Mouse (Mus musculus) intestine, postnatal 0 days (tissue): Measurements from ENCODE around the gene Sardh. TPM values are rescaled to one million over a fixed set of nuclear protein-coding genes. Genes with fewer than 3 reads are reported as not detected.

Experiments
- ATAC-seq: fragments of 200-750 bp; cut with Nextera tagmentation; 2 replicates; pipeline ENCODE4 v1.8.0; 2017; ENCODE audit warnings: mild to moderate bottlenecking, moderate TSS enrichment, moderate library complexity
- H3K27ac ChIP-seq: fragments of 300-500 bp; sonication (generic); 2 replicates; pipeline ENCODE4 v1.5.1; 2014; ENCODE audit warnings: mild to moderate bottlenecking, low read depth, low read length, moderate library complexity
- H3K27me3 ChIP-seq: fragments of 300-500 bp; sonication (generic); replicated peaks from 2 replicates; pipeline ENCODE4 v1.6.1; 2014; ENCODE audit warnings: low read length, mixed read lengths; ENCODE audit not compliant: control insufficient read depth, insufficient read depth
- H3K36me3 ChIP-seq: fragments of 300-500 bp; sonication (generic); 2 replicates; pipeline ENCODE4 v1.6.1; 2014; ENCODE audit warnings: mild to moderate bottlenecking, moderate library complexity; ENCODE audit not compliant: control insufficient read depth, insufficient read depth
- H3K4me1 ChIP-seq: fragments of 300-500 bp; sonication (generic); replicated peaks from 2 replicates; pipeline ENCODE4 v1.6.1; 2014; ENCODE audit warnings: antibody characterized with exemption, low read length, mixed read lengths; ENCODE audit not compliant: control insufficient read depth, insufficient read depth
- H3K4me2 ChIP-seq: fragments of 300-500 bp; sonication (generic); replicated peaks from 2 replicates; pipeline ENCODE4 v1.6.1; 2014; ENCODE audit warnings: low read depth, mild to moderate bottlenecking, moderate library complexity
- H3K4me3 ChIP-seq: fragments of 300-500 bp; sonication (generic); 2 replicates; pipeline ENCODE4 v1.5.1; 2014; ENCODE audit warnings: low read depth, low read length
- H3K9ac ChIP-seq: fragments of 300-500 bp; sonication (generic); 2 replicates; pipeline ENCODE4 v1.6.1; 2014; ENCODE audit warnings: mild to moderate bottlenecking, low read depth, low read length
- H3K9me3 ChIP-seq: fragments of 300-500 bp; sonication (generic); 2 replicates; pipeline ENCODE4 v1.6.1; 2016; ENCODE audit warnings: mixed run types; ENCODE audit not compliant: control insufficient read depth
- CTCF ChIP-seq: sonication (generic); IDR thresholded peaks from 2 replicates; pipeline ENCODE4 v1.5.1; 2016; ENCODE audit warnings: low read depth, mild to moderate bottlenecking, control low read depth, antibody characterized with exemption, moderate library complexity
- WGBS: fragments of 180-500 bp; shearing (Covaris S2); extraction: QIAGEN DNeasy Blood & Tissue Kit; methylation state at CpG from one replicate; pipeline ENCODE4 v1.1.7; 2014; 5-methylcytosine and 5-hydroxymethylcytosine counted together
- polyA plus RNA-seq: library from polyadenylated mRNA; unstranded; fragments of >200 nt; fragmentation: Nextera tagmentation; extraction: Ambion mirVana; gene quantifications from 2 replicates; pipeline ENCODE4 v1.2.1, GENCODE M21; 2015

Sardh gene
- polyA plus RNA-seq, 1 experiment from 2014 or later, result 3.1 TPM

- no peaks in the 10 kb centered on the region for H3K9me3 ChIP-seq
- 56% methylated on average over 4 of the region's 4 CpGs for WGBS
Observed at GRCm38 (mm10) chr2:27189994-27190393, 58.1 kb downstream of the Sardh start.

GRCm38 (mm10) chr2:27187531-27187930 lies 60.6 kb downstream of the Sardh start:
- H3K9me3 ChIP-seq, result no peaks in the 10 kb centered on the region
- WGBS, result 81% methylated on average over 6 of the region's 6 CpGs
- H3K36me3 ChIP-seq, result no peaks in the 10 kb centered on the region
- TF ChIP-seq CTCF, result no peak
- no peak for ATAC-seq
- H3K9ac ChIP-seq, result no peak overlapping the region
- H3K4me2 ChIP-seq, result no peak overlapping the region
- no peaks in the 10 kb centered on the region for H3K27me3 ChIP-seq
- no peak overlapping the region for H3K27ac ChIP-seq
- H3K4me3 ChIP-seq, result no peak overlapping the region
- no peaks in the 10 kb centered on the region for H3K4me1 ChIP-seq

More at GRCm38 (mm10) chr2:27189994-27190393, 58.1 kb downstream of the Sardh start:
- TF ChIP-seq CTCF, result no peak
- Histone ChIP-seq H3K27ac (no peak overlapping the region), H3K27me3 (no peaks in the 10 kb centered on the region), H3K4me1 (no peaks in the 10 kb centered on the region), H3K9ac (no peak overlapping the region), H3K36me3 (no peaks in the 10 kb centered on the region), H3K4me3 (no peak overlapping the region), H3K4me2 (no peak overlapping the region)
- ATAC-seq, result no peak

- ATAC-seq, result 0 out of 2 replicates have a peak, but pooled peaks have one; percentile 10
- 39% methylated on average over 12 of the region's 12 CpGs for WGBS
Observed at GRCm38 (mm10) chr2:27183734-27184133, 64.4 kb downstream of the Sardh start.

GRCm38 (mm10) chr2:27181907-27182306 lies 66.2 kb downstream of the Sardh start:
- Histone ChIP-seq H3K4me3 (no peak overlapping the region), H3K27me3 (no peaks in the 10 kb centered on the region; the same call in 1 of the 2 replicates), H3K4me1 (no peaks in the 10 kb centered on the region), H3K9me3 (no peaks in the 10 kb centered on the region), H3K4me2 (no peak overlapping the region), H3K27ac (no peak overlapping the region), H3K9ac (no peak overlapping the region), H3K36me3 (no peaks in the 10 kb centered on the region)
- 54% methylated on average over 4 of the region's 4 CpGs for WGBS
- ATAC-seq, result no peak
- no peak for TF ChIP-seq CTCF

More at GRCm38 (mm10) chr2:27183734-27184133, 64.4 kb downstream of the Sardh start:
- Histone ChIP-seq H3K9me3 (no peaks in the 10 kb centered on the region), H3K9ac (no peak overlapping the region), H3K36me3 (no peaks in the 10 kb centered on the region), H3K4me2 (no peak overlapping the region), H3K27ac (no peak overlapping the region), H3K27me3 (no peaks in the 10 kb centered on the region), H3K4me3 (no peak overlapping the region), H3K4me1 (no peaks in the 10 kb centered on the region)
- no peak for TF ChIP-seq CTCF

GRCm38 (mm10) chr2:27179101-27179500 lies 69.0 kb downstream of the Sardh start:
- Histone ChIP-seq H3K4me2 (no peak overlapping the region), H3K27ac (no peak overlapping the region), H3K9me3 (no peaks in the 10 kb centered on the region), H3K9ac (no peak overlapping the region), H3K36me3 (no peaks in the 10 kb centered on the region), H3K27me3 (no peaks in the 10 kb centered on the region; the same call in 1 of the 2 replicates), H3K4me3 (no peak overlapping the region), H3K4me1 (no peaks in the 10 kb centered on the region)
- TF ChIP-seq CTCF, result no peak
- ATAC-seq, result no peak
- 68% methylated on average over 8 of the region's 8 CpGs for WGBS

- Histone ChIP-seq H3K27ac (no peak overlapping the region), H3K4me3 (no peak overlapping the region), H3K4me2 (no peak overlapping the region), H3K36me3 (no peaks in the 10 kb centered on the region), H3K9ac (no peak overlapping the region), H3K27me3 (no peaks in the 10 kb centered on the region; the same call in 1 of the 2 replicates), H3K9me3 (no peaks in the 10 kb centered on the region), H3K4me1 (no peaks in the 10 kb centered on the region)
- TF ChIP-seq CTCF, result no peak
- WGBS, result 79% methylated on average over 10 of the region's 10 CpGs
- ATAC-seq, result no peak
Observed at GRCm38 (mm10) chr2:27175696-27176267, 72.4 kb downstream of the Sardh start.
